Mouse (Mus musculus): Measurements from ENCODE around the gene Ptms. TPM values are rescaled to one million over a fixed set of nuclear protein-coding genes. Genes with fewer than 3 reads are reported as not detected.

Gene Ptms
- polyA plus RNA-seq, 1 experiment from 2014 or later = 850 TPM

GRCm38 (mm10) chr6:124953991-124954715 is 34.2 kb upstream of the Ptms start:
- no peak for ATAC-seq
- CTCF ChIA-PET = interaction anchor here (1.1 to 1.3 kb wide), 2 partner anchors 17 to 23 kb away, joined by 4 to 5 read pairs; partner anchors contain the start of gene Mlf2
- no peaks in the 10 kb centered on the region for H3K27me3 ChIP-seq
- in situ Hi-C loops (cut with MboI; ENCODE audit: low pct_unique_long_range_greater_than_20kb) = no loop called here
- TF ChIP-seq CTCF (IDR thresholded peaks at IDR 0.05) = no peak
- no peak for DNase-seq (ENCODE audit: low read depth, low spot score)
- POLR2A ChIA-PET = no interaction called here

GRCm38 (mm10) chr6:124943526-124943925 is 23.6 kb upstream of the Ptms start:
- ChIA-PET POLR2A (no interaction called here), CTCF (no interaction called here)
- no peak for ATAC-seq
- TF ChIP-seq CTCF (IDR thresholded peaks at IDR 0.05) = no peak
- no peak for DNase-seq (ENCODE audit: low read depth, low spot score)
- in situ Hi-C loops (cut with MboI; ENCODE audit: low pct_unique_long_range_greater_than_20kb) = no loop called here
- H3K27me3 ChIP-seq = no peaks in the 10 kb centered on the region

GRCm38 (mm10) chr6:124941679-124942078 is 21.8 kb upstream of the Ptms start:
- TF ChIP-seq CTCF (IDR thresholded peaks at IDR 0.05) = no peak
- ATAC-seq (no peak), DNase-seq (ENCODE audit: low read depth, low spot score) (no peak)
- ChIA-PET CTCF (no interaction called here), POLR2A (no interaction called here)
- H3K27me3 ChIP-seq = no peaks in the 10 kb centered on the region
- in situ Hi-C loops (cut with MboI; ENCODE audit: low pct_unique_long_range_greater_than_20kb) = no loop called here

GRCm38 (mm10) chr6:124938554-124938953 is 18.7 kb upstream of the Ptms start:
- no peak for TF ChIP-seq CTCF (IDR thresholded peaks at IDR 0.05)
- ATAC-seq = no peak
- no peak for DNase-seq (ENCODE audit: low read depth, low spot score)
- H3K27me3 ChIP-seq = no peaks in the 10 kb centered on the region
- ChIA-PET CTCF (interaction anchor here (2.1 to 2.6 kb wide), 2 partner anchors 19 to 34 kb away, joined by 6 to 7 read pairs; no protein-coding TSS in a partner anchor), POLR2A (no interaction called here)
- in situ Hi-C loops (cut with MboI; ENCODE audit: low pct_unique_long_range_greater_than_20kb) = no loop called here

- TF ChIP-seq CTCF (IDR thresholded peaks at IDR 0.05) = no peak
- ATAC-seq = no peak
These were observed 17.6 kb upstream of the Ptms start for GRCm38 (mm10) chr6:124937493-124937892.

GRCm38 (mm10) chr6:124936681-124937080 is 16.8 kb upstream of the Ptms start:
- no peak for ATAC-seq
- POLR2A ChIA-PET = interaction anchor here (0.8 to 0.9 kb wide), 2 partner anchors 11 to 103 kb away, joined by 3 read pairs; partner anchors contain the start of gene Ing4
- DNase-seq (ENCODE audit: low read depth, low spot score) = no peak
- in situ Hi-C loops (cut with MboI; ENCODE audit: low pct_unique_long_range_greater_than_20kb) = no loop called here
- TF ChIP-seq CTCF (IDR thresholded peaks at IDR 0.05) = no peak
- CTCF ChIA-PET = interaction anchor here (1.1 to 2.6 kb wide), 3 partner anchors 18 to 33 kb away, joined by 4 to 7 read pairs (median 6); no protein-coding TSS in a partner anchor
- no peaks in the 10 kb centered on the region for H3K27me3 ChIP-seq

More at GRCm38 (mm10) chr6:124937493-124937892, 17.6 kb upstream of the Ptms start:
- no peaks in the 10 kb centered on the region for H3K27me3 ChIP-seq
- ChIA-PET CTCF (interaction anchor here (0.8 to 2.6 kb wide), 4 partner anchors 18 to 33 kb away, joined by 3 to 7 read pairs (median 5); no protein-coding TSS in a partner anchor), POLR2A (interaction anchor here (0.5 to 0.9 kb wide), 2 partner anchors 10 to 27 kb away, joined by 3 read pairs; no protein-coding TSS in a partner anchor)
- in situ Hi-C loops (cut with MboI; ENCODE audit: low pct_unique_long_range_greater_than_20kb) = no loop called here
- no peak for DNase-seq (ENCODE audit: low read depth, low spot score)

GRCm38 (mm10) chr6:124934670-124935069 is 14.8 kb upstream of the Ptms start:
- H3K27me3 ChIP-seq = no peaks in the 10 kb centered on the region
- TF ChIP-seq CTCF (IDR thresholded peaks at IDR 0.05) = no peak
- ChIA-PET POLR2A (interaction anchor here (0.7 to 0.9 kb wide), 3 partner anchors 16 to 195 kb away, joined by 3 read pairs; no protein-coding TSS in a partner anchor), CTCF (no interaction called here)
- DNase-seq (ENCODE audit: low read depth, low spot score) (no peak), ATAC-seq (no peak)
- in situ Hi-C loops (cut with MboI; ENCODE audit: low pct_unique_long_range_greater_than_20kb) = no loop called here

GRCm38 (mm10) chr6:124933127-124933526 is 13.2 kb upstream of the Ptms start:
- in situ Hi-C loops (cut with MboI; ENCODE audit: low pct_unique_long_range_greater_than_20kb) = no loop called here
- POLR2A ChIA-PET = interaction anchor here (3.1 to 4.6 kb wide), 2 partner anchors 17 to 29 kb away, joined by 16 to 59 read pairs; no protein-coding TSS in a partner anchor
- CTCF ChIA-PET = interaction anchor here (8.4 kb wide), 1 partner anchor 28 kb away, joined by 86 read pairs; no protein-coding TSS in a partner anchor
- ATAC-seq (no peak), DNase-seq (ENCODE audit: low read depth, low spot score) (no peak)
- H3K27me3 ChIP-seq = no peaks in the 10 kb centered on the region
- TF ChIP-seq CTCF (IDR thresholded peaks at IDR 0.05) = no peak

GRCm38 (mm10) chr6:124932314-124932695 is 12.4 kb upstream of the Ptms start:
- no peak for TF ChIP-seq CTCF (IDR thresholded peaks at IDR 0.05)

GRCm38 (mm10) chr6:124931525-124932313 is 11.8 kb upstream of the Ptms start:
- ChIA-PET CTCF (interaction anchor here (0.9 to 8.4 kb wide), 8 partner anchors 15 to 103 kb away, joined by 3 to 86 read pairs (median 8); partner anchors contain the start of gene Gpr162), POLR2A (interaction anchor here (0.7 to 4.6 kb wide), 8 partner anchors 11 to 68 kb away, joined by 3 to 59 read pairs (median 4); partner anchors contain the start of genes Cops7a and Pianp)
- ATAC-seq = no peak
- no peak for TF ChIP-seq CTCF (IDR thresholded peaks at IDR 0.05)
- DNase-seq (ENCODE audit: low read depth, low spot score) = no peak
- in situ Hi-C loops (cut with MboI; ENCODE audit: low pct_unique_long_range_greater_than_20kb) = no loop called here
- no peaks in the 10 kb centered on the region for H3K27me3 ChIP-seq

More at GRCm38 (mm10) chr6:124932314-124932695, 12.4 kb upstream of the Ptms start:
- H3K27me3 ChIP-seq = no peaks in the 10 kb centered on the region
- ChIA-PET POLR2A (interaction anchor here (0.7 to 4.6 kb wide), 6 partner anchors 12 to 64 kb away, joined by 3 to 59 read pairs (median 4); partner anchors contain the start of gene Pianp), CTCF (interaction anchor here (1.6 to 8.4 kb wide), 4 partner anchors 16 to 76 kb away, joined by 5 to 86 read pairs (median 20); no protein-coding TSS in a partner anchor)
- in situ Hi-C loops (cut with MboI; ENCODE audit: low pct_unique_long_range_greater_than_20kb) = no loop called here
- no peak for ATAC-seq
- DNase-seq (ENCODE audit: low read depth, low spot score) = no peak

Data from Patski (cell line).